Mouse (Mus musculus) thymus, adult 2 months (tissue): ENCODE measurements at regions not wholly inside any gene's neighbourhood (a gene's known extent, or its start where the extent isn't known, plus 50 kb on each side); places are given as distances from the start of the nearest gene placed in this dataset.

Experiments
- CTCF ChIP-seq: fragments of 200-500 bp; IDR thresholded peaks from 2 replicates; pipeline ENCODE4 v1.5.1; 2012; ENCODE audit warnings: mild to moderate bottlenecking, control low read depth, low read length, moderate library complexity, borderline replicate concordance; ENCODE audit not compliant: control insufficient read depth, poor library complexity, insufficient read depth; ENCODE audit errors: extremely low read depth
- POLR2A ChIP-seq: fragments of 200-500 bp; IDR thresholded peaks from 2 replicates; pipeline ENCODE4 v1.6.1; 2012; ENCODE audit warnings: mild to moderate bottlenecking, low read length, control low read depth, moderate library complexity; ENCODE audit not compliant: control insufficient read depth, poor library complexity, insufficient read depth; ENCODE audit errors: extremely low read depth

GRCm38 (mm10) chr10:111858403-111858802 lies 114.1 kb upstream of the Krr1 start:
- no peak for TF ChIP-seq CTCF
- TF ChIP-seq POLR2A: no peak
